Mouse (Mus musculus) neural tube, embryonic 14.5 days (tissue): ENCODE data around the gene Tenm3. TPM values are rescaled to one million over a fixed set of nuclear protein-coding genes. Genes with fewer than 3 reads are reported as not detected.

Source experiments
- ATAC-seq: fragments of 200-750 bp; cut with Nextera tagmentation; 2 replicates; pipeline ENCODE4 v1.8.0; 2017; ENCODE audit warnings: low read depth, mild to moderate bottlenecking, moderate TSS enrichment, moderate library complexity
- H3K27ac ChIP-seq: fragments of 300-500 bp; sonication (generic); 2 replicates; pipeline ENCODE4 v1.5.1; 2014; ENCODE audit warnings: low read depth, mild to moderate bottlenecking, control low read depth, low read length, moderate library complexity, mixed read lengths
- H3K27me3 ChIP-seq: fragments of 300-500 bp; sonication (generic); 2 replicates; pipeline ENCODE4 v1.6.1; 2014; ENCODE audit warnings: low read length; ENCODE audit not compliant: control insufficient read depth, insufficient read depth
- H3K36me3 ChIP-seq: fragments of 300-500 bp; sonication (generic); 2 replicates; pipeline ENCODE4 v1.6.1; 2014; ENCODE audit warnings: low read length, mixed read lengths; ENCODE audit not compliant: control insufficient read depth, insufficient read depth
- H3K4me1 ChIP-seq: fragments of 300-500 bp; sonication (generic); 2 replicates; pipeline ENCODE4 v1.6.1; 2014; ENCODE audit warnings: low read length; ENCODE audit not compliant: control insufficient read depth, insufficient read depth
- H3K4me2 ChIP-seq: fragments of 300-500 bp; sonication (generic); 2 replicates; pipeline ENCODE4 v1.6.1; 2014; ENCODE audit warnings: mild to moderate bottlenecking, low read depth, low read length, control low read depth
- H3K4me3 ChIP-seq: fragments of 300-500 bp; sonication (generic); 2 replicates; pipeline ENCODE4 v1.5.1; 2014; ENCODE audit warnings: low read depth, low read length, control low read depth, mixed read lengths
- H3K9ac ChIP-seq: fragments of 300-500 bp; sonication (generic); replicated peaks from 2 replicates; pipeline ENCODE4 v1.6.1; 2014; ENCODE audit warnings: low read depth, mild to moderate bottlenecking, control low read depth, low read length, mixed read lengths
- H3K9me3 ChIP-seq: fragments of 300-500 bp; sonication (generic); 2 replicates; pipeline ENCODE4 v1.6.1; 2016; ENCODE audit warnings: low read length; ENCODE audit not compliant: control insufficient read depth
- WGBS: fragments of 180-500 bp; shearing (Covaris S2); extraction: QIAGEN DNeasy Blood & Tissue Kit; methylation state at CpG from one replicate; pipeline ENCODE4 v1.1.7; 2014; 5-methylcytosine and 5-hydroxymethylcytosine counted together
- polyA plus RNA-seq: library from polyadenylated mRNA; unstranded; fragments of >200 nt; fragmentation: Nextera tagmentation; extraction: Ambion mirVana; gene quantifications from 2 replicates; pipeline ENCODE4 v1.2.1, GENCODE M21; 2014

Tenm3 gene
- polyA plus RNA-seq, 1 experiment from 2014 or later = 68.9 TPM

DNA sequence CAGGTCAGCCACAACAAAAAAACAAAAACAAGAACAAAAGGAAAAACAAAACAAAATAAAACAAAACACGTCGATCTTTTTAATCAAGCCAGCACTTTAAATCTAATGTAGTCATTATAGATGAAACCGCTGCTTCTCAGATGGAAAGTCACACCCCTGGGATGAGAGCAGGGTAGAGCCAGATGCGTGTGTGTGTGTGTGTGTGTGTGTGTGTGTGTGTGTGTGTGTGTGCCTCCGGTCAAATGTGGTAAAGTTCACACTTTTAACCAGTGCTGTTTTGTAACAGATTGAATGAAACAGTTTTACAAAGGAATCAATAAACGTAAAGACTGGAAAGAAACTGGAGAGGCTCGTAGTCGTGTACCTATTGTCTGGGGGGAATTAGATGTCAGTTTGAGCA lies 50.0 kb downstream of the Tenm3 start:
- H3K4me1 ChIP-seq = peaks cover 9% of the 10 kb centered on the region; the same call in 1 of the 2 replicates
- ATAC-seq = no peak
- WGBS = 27% methylated on average over 8 of the region's 8 CpGs
- H3K27ac ChIP-seq = no peak overlapping the region
- no peak overlapping the region for H3K9ac ChIP-seq
- no peaks in the 10 kb centered on the region for H3K36me3 ChIP-seq
- no peak overlapping the region for H3K4me3 ChIP-seq
- H3K9me3 ChIP-seq = no peaks in the 10 kb centered on the region
- H3K27me3 ChIP-seq = no peaks in the 10 kb centered on the region
- no peak overlapping the region for H3K4me2 ChIP-seq

DNA sequence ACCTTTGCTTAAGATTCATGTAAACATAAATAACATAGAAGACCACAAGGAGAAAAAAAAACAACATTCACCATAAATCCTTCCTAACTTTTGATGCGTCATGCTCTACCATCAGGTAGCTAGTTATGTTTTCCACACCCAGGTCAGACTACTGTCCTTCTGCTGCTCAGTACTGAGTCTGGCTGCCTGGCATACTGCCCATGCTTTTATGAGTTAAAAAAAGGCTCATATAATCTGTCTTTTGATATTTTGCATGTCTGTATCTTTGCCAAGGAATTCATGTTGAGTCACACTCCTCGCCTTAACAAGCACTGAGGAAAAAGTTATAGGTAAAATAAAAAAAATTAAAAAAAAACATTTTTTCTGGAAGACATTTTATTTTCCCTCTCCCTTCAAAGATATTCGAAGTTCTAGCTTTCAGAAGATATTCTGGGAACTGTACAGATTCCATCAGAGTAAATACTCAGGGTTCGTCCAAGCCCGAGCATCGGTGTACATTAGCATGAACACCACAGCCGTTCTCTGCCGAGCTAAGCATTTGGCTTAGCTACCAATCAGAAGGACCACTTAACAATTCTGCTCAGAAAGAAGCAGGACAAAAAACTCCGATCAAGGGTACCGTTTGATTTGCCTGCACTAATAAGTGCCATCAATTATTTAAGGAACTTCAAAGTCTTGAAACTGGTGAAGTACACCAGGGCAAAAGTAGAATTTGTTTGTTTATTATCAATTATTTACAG lies 51.0 kb downstream of the Tenm3 start:
- Histone ChIP-seq H3K36me3 (no peaks in the 10 kb centered on the region), H3K4me1 (peaks cover 9% of the 10 kb centered on the region; the same call in 1 of the 2 replicates), H3K9ac (no peak overlapping the region), H3K4me3 (no peak overlapping the region), H3K27me3 (no peaks in the 10 kb centered on the region), H3K9me3 (no peaks in the 10 kb centered on the region), H3K4me2 (no peak overlapping the region), H3K27ac (no peak overlapping the region)
- no peak for ATAC-seq
- 61% methylated on average over 10 of the region's 10 CpGs for WGBS

GRCm38 (mm10) chr8:48783308-48783707 lies 60.4 kb downstream of the Tenm3 start:
- no peaks in the 10 kb centered on the region for H3K27me3 ChIP-seq
- peak; percentile 63; the same call in 1 of the 2 replicates for ATAC-seq
- H3K9me3 ChIP-seq = no peaks in the 10 kb centered on the region
- H3K36me3 ChIP-seq = no peaks in the 10 kb centered on the region
- H3K27ac ChIP-seq = no peak overlapping the region
- H3K4me3 ChIP-seq = no peak overlapping the region
- WGBS = 50% methylated on average over 9 of the region's 9 CpGs
- no peak overlapping the region for H3K4me2 ChIP-seq
- H3K9ac ChIP-seq = no peak overlapping the region
- peaks cover 4% of the 10 kb centered on the region; the same call in 1 of the 2 replicates for H3K4me1 ChIP-seq

DNA sequence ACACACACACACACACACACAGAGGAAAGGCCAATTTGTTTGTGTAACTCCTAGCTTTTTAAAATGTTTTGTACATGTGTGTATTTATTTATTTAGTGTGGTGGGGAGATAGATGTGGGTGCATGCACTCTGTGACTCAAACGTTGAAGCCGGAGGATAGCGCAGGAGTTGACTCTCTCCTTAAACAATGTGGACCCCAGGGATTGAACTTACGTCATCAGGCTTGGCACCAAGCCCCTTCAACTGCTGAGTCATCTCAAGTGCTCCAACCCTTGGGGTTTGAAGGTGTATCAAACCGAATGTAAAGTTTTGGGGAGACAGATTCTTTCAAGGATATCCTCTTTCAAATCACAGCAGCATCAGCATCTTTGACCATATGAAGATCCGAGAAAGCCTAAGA lies 63.1 kb downstream of the Tenm3 start:
- H3K36me3 ChIP-seq = no peaks in the 10 kb centered on the region
- no peak overlapping the region for H3K9ac ChIP-seq
- peaks cover 4% of the 10 kb centered on the region; the same call in 1 of the 2 replicates for H3K4me1 ChIP-seq
- H3K4me2 ChIP-seq = no peak overlapping the region
- no peak for ATAC-seq
- WGBS = 82% methylated on average over 6 of the region's 6 CpGs
- H3K9me3 ChIP-seq = no peaks in the 10 kb centered on the region
- no peak overlapping the region for H3K27ac ChIP-seq
- H3K4me3 ChIP-seq = no peak overlapping the region
- H3K27me3 ChIP-seq = no peaks in the 10 kb centered on the region

DNA sequence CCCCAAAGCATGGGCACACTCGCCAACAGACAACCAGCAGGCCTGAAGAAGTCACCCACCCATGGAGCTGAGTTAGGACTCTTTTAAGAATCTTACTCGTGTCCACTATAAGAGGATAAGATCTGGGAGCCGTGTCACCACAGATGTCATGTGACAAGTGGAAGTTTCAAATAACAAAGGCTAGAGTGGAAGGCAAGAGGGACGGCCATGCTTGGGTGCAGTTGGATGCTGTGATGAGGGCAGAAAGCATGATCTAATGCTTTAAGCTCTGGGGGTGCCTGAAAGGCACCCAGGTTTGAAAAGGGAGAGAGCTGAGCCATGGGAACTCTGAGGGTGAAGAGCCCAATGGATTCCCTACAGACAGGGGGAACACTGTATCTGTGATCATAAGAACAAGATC lies 64.6 kb downstream of the Tenm3 start:
- H3K36me3 ChIP-seq = no peaks in the 10 kb centered on the region
- H3K9ac ChIP-seq = no peak overlapping the region
- H3K4me2 ChIP-seq = no peak overlapping the region
- no peak for ATAC-seq
- peaks cover 4% of the 10 kb centered on the region; the same call in 1 of the 2 replicates for H3K4me1 ChIP-seq
- no peaks in the 10 kb centered on the region for H3K27me3 ChIP-seq
- no peak overlapping the region for H3K27ac ChIP-seq
- no peaks in the 10 kb centered on the region for H3K9me3 ChIP-seq
- no peak overlapping the region for H3K4me3 ChIP-seq
- 85% methylated on average over 4 of the region's 4 CpGs for WGBS

DNA sequence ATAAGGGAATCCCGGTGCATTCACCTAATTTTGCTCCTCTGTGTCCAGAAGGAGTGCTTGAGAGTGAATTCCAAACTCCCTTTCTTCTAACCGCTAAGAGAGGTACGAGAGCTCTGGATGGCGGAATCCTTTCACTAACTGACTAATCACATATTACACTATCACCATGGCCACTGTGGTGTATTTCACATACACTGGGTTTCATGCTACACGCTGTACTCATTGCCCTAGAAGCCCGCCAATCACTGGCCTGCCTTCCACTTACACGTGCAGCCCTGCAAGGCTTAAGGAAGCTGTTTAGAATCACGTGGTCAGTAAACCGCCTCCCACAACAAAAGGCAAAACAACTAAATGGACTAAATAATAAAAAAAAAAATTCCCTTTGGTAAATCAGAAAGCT lies 67.7 kb downstream of the Tenm3 start:
- Histone ChIP-seq H3K27me3 (no peaks in the 10 kb centered on the region), H3K4me1 (peaks cover under 1% of the 10 kb centered on the region; the same call in 1 of the 2 replicates), H3K36me3 (no peaks in the 10 kb centered on the region), H3K27ac (no peak overlapping the region), H3K4me3 (no peak overlapping the region), H3K4me2 (no peak overlapping the region), H3K9me3 (no peaks in the 10 kb centered on the region), H3K9ac (no peak overlapping the region)
- ATAC-seq = peak; percentile 59; the same call in 1 of the 2 replicates
- 44% methylated on average over 9 of the region's 9 CpGs for WGBS

DNA sequence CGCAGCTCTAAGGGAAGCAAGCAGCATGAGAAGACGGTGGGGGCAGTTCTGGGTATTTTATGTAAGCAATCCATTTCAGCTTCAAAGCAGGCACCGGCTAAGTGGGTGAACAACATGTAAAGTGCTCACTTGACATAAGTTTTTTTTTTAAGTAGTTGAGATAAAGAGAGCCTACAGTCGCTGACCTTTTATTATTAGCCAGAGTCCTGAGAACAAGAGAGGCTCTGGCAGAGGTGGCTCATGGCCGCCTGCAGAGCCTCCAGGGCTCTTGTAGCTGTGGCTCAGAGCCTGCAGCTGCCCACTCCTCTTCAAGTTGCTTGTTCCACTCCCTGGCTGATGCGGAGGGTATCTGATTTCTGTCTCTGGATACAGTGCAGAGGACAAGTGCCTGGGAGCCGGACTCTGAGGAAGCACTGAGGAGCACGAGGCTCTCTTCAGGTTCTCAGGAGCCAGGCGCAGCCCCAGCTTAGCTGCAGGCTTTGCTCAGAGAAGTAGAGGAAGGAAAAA lies 68.2 kb downstream of the Tenm3 start:
- ATAC-seq = 0 out of 2 replicates have a peak, but pooled peaks have one; percentile 41

DNA sequence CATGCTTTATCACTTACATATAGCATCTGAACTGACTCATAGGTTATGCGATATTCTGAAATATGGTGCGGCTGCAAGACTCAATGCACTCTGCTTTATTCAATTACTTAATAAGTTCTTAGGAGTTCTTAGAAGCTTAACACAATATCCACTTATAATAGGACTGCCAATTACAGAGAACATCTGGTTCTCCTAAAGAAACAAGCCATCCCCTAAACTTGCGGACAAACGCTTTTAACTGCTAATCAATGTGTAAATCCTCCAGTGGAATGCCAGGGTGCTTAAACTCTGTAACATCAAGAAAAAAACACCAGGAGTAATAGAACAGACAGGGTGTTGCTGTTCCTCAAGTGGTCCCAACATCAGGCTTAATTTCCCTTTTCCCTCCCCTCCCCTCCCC lies 68.9 kb downstream of the Tenm3 start:
- H3K36me3 ChIP-seq = no peaks in the 10 kb centered on the region
- H3K9ac ChIP-seq = no peak overlapping the region
- H3K4me3 ChIP-seq = no peak overlapping the region
- H3K9me3 ChIP-seq = no peaks in the 10 kb centered on the region
- 53% methylated on average over 4 of the region's 4 CpGs for WGBS
- ATAC-seq = no peak
- H3K4me1 ChIP-seq = no peaks in the 10 kb centered on the region; the same call in 1 of the 2 replicates
- no peak overlapping the region for H3K4me2 ChIP-seq
- no peak overlapping the region for H3K27ac ChIP-seq
- no peaks in the 10 kb centered on the region for H3K27me3 ChIP-seq

More for the DNA sequence above, 68.2 kb downstream of the Tenm3 start:
- no peaks in the 10 kb centered on the region for H3K27me3 ChIP-seq
- H3K4me2 ChIP-seq = no peak overlapping the region
- 16% methylated on average over 9 of the region's 9 CpGs for WGBS
- no peak overlapping the region for H3K4me3 ChIP-seq
- H3K9ac ChIP-seq = no peak overlapping the region
- no peaks in the 10 kb centered on the region; the same call in 1 of the 2 replicates for H3K4me1 ChIP-seq
- H3K36me3 ChIP-seq = no peaks in the 10 kb centered on the region
- H3K27ac ChIP-seq = no peak overlapping the region
- no peaks in the 10 kb centered on the region for H3K9me3 ChIP-seq

DNA sequence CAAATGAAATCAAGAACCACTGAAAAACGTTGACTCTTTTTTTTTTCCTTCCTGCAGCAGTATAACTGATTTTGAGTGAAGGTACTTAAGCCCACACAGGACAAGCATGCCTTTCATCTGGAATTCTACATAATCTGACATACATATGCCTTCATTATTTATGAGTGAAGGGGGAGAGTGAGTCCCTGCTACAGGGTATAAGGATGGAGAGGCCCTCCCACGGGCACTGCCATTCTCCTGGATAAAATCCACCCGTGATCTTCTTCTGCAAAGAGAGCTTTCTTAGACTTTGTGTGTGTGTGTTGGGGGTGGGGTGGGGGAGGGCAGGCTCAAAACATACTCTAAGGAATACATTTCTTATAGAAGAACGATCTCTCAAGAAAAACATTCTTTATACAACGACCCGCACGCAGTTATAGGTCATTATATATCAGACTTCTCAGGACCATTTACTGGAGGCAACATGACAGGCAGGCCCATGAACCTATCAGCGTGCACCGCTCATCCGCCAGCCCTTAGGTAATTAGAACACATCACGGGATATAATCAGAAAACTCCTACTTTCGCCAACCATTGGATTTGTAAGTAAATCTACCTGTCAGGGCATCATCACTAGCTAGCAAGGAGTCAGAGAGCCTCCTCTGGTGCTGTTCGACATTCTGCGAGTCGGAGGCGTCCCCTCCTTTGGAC lies 77.1 kb downstream of the Tenm3 start:
- no peak for ATAC-seq
- H3K36me3 ChIP-seq = no peaks in the 10 kb centered on the region
- no peak overlapping the region for H3K4me3 ChIP-seq
- H3K9me3 ChIP-seq = no peaks in the 10 kb centered on the region
- H3K27ac ChIP-seq = no peak overlapping the region
- no peak overlapping the region for H3K9ac ChIP-seq
- H3K4me2 ChIP-seq = no peak overlapping the region
- no peaks in the 10 kb centered on the region for H3K27me3 ChIP-seq
- H3K4me1 ChIP-seq = no peaks in the 10 kb centered on the region
- 69% methylated on average over 16 of the region's 16 CpGs for WGBS
